Mouse (Mus musculus) stomach, embryonic 15.5 days (tissue): ENCODE results near the gene Bmp7. TPM values are rescaled to one million over a fixed set of nuclear protein-coding genes. Genes with fewer than 3 reads are reported as not detected.

ENCODE experiments used
- ATAC-seq: fragments of 200-750 bp; cut with Nextera tagmentation; 2 replicates; pipeline ENCODE4 v1.8.0; 2017; ENCODE audit warnings: low read depth, moderate number of reproducible peaks, moderate TSS enrichment; ENCODE audit not compliant: insufficient read depth, low FRiP score
- H3K27ac ChIP-seq: fragments of 300-500 bp; sonication (generic); 2 replicates; pipeline ENCODE4 v1.5.1; 2015; ENCODE audit warnings: mild to moderate bottlenecking, inconsistent platforms
- H3K27me3 ChIP-seq: fragments of 300-500 bp; sonication (generic); replicated peaks from 2 replicates; pipeline ENCODE4 v1.6.1; 2015; ENCODE audit warnings: inconsistent platforms
- H3K36me3 ChIP-seq: fragments of 300-500 bp; sonication (generic); 2 replicates; pipeline ENCODE4 v1.6.1; 2015; ENCODE audit warnings: inconsistent platforms
- H3K4me1 ChIP-seq: fragments of 300-500 bp; sonication (generic); 2 replicates; pipeline ENCODE4 v1.6.1; 2015; ENCODE audit warnings: inconsistent platforms
- H3K4me2 ChIP-seq: fragments of 300-500 bp; sonication (generic); 2 replicates; pipeline ENCODE4 v1.6.1; 2015; ENCODE audit warnings: mild to moderate bottlenecking, inconsistent platforms
- H3K4me3 ChIP-seq: fragments of 300-500 bp; sonication (generic); replicated peaks from 2 replicates; pipeline ENCODE4 v1.5.1; 2015; ENCODE audit warnings: inconsistent platforms
- H3K9ac ChIP-seq: fragments of 300-500 bp; sonication (generic); 2 replicates; pipeline ENCODE4 v1.6.1; 2015; ENCODE audit warnings: inconsistent platforms
- H3K9me3 ChIP-seq: fragments of 300-500 bp; sonication (generic); 2 replicates; pipeline ENCODE4 v1.6.1; 2016; ENCODE audit warnings: inconsistent platforms
- WGBS: fragments of 180-500 bp; shearing (Covaris S2); methylation state at CpG from one replicate; pipeline ENCODE4 v1.1.7; 2015; 5-methylcytosine and 5-hydroxymethylcytosine counted together
- polyA plus RNA-seq: library from polyadenylated mRNA; unstranded; fragments of >200 nt; fragmentation: Nextera tagmentation; extraction: Ambion mirVana; gene quantifications from 2 replicates; pipeline ENCODE4 v1.2.1, GENCODE M21; 2015

Bmp7 gene
- 22.9 and 27.1 TPM in 2 replicates for polyA plus RNA-seq

DNA sequence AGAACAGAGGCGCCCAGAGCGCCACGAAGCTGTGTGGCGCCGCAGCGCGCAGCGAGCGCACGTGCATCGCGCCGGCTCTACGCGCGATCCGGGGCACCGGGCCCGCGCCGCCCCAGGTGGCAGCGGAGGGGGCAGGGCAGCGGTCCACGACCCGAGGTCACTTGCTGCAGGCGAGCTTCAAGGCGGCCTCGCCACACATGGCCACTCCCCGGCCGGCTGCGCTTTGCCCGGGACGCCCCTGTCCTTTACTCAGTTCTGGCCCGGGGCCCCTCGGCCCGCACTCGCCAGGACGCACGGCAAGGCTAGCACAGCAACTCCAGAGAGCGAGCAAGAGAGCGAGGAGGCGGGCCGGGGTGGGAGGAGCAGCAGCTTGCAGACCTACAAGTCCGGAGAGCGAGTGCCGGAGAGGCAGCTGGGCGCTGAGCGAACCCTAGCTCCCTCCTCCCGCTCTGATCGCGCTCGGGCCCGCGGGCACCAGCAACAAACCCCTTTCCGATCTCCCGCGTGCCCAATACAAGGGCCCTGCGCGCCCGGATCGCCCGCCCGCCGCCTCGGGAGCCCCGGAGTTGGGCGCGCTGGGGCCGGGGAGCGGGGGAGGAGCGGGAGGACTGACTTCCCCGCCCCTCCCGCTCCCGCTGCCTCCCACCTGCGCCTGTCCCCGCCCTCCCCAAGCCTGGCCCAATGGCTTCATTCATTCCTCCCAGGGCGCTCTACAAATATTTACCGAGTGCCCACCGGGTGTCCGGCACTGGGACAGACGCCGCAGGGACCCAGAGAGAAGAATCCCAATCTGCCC, at the start of gene Bmp7:
Gene Bmp7, minus strand, starts transcription at position 319 of the 796 bp plus-strand sequence.
- peak within 1 kb of the TSS; percentile 62 for H3K9ac ChIP-seq
- H3K4me3 ChIP-seq = peak within 1 kb of the TSS; percentile 65
- H3K4me1 ChIP-seq = peaks cover 34% of the 10 kb centered on the region
- no peaks in the 10 kb centered on the region for H3K9me3 ChIP-seq
- H3K4me2 ChIP-seq = peak within 1 kb of the TSS; percentile 99
- H3K27ac ChIP-seq = peak within 1 kb of the TSS; percentile 85
- peak; percentile 75 for ATAC-seq
- no peaks in the 10 kb centered on the region for H3K36me3 ChIP-seq
- no peaks in the 10 kb centered on the region; the same call in 1 of the 2 replicates for H3K27me3 ChIP-seq
- under 1% methylated on average over 80 of the region's 82 CpGs for WGBS

DNA sequence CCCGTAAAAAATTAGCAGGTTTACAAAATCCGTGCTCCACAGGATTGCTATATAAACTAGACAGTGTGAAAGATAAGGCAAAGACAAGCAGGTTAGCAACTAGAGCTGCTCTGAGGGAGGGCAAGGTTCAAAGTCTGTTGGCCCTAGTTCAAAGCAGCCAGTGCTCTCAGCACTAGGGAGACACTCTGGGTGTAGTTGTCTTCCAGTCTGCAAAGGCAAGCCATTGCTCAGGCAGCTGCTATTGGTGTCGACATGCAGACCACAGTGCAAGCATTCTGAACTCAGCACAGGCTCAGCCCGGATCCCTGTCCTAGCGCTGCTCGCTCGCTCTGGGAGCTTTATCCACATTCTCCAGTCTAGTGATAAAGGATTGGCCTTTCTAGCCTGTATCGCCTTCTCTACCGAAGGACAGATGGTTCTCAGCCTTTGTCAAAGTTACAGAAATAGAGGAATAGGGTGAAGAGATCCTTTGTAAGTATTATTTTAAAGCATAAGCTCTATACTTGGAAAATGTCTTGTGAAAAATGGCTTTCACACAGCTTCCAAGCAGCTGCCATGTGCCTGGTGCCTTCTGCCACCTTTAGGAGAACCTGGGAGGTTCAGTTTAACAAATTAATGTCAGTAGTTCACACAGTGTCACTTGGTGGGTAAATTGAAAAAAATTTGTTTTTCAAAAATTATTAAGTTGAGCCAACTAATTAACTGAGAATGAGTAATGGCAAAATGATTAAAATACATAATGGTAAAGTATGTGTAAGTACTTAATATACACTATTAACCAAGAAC, 42.8 kb upstream of the Bmp7 start:
- Histone ChIP-seq H3K4me3 (no peak overlapping the region), H3K27ac (no peak overlapping the region), H3K9me3 (no peaks in the 10 kb centered on the region), H3K27me3 (no peaks in the 10 kb centered on the region), H3K36me3 (no peaks in the 10 kb centered on the region), H3K4me2 (no peak overlapping the region), H3K9ac (no peak overlapping the region), H3K4me1 (no peaks in the 10 kb centered on the region; the same call in 1 of the 2 replicates)
- ATAC-seq = no peak; the same call in 1 of the 2 replicates
- WGBS = 53% methylated on average over 9 of the region's 9 CpGs

DNA sequence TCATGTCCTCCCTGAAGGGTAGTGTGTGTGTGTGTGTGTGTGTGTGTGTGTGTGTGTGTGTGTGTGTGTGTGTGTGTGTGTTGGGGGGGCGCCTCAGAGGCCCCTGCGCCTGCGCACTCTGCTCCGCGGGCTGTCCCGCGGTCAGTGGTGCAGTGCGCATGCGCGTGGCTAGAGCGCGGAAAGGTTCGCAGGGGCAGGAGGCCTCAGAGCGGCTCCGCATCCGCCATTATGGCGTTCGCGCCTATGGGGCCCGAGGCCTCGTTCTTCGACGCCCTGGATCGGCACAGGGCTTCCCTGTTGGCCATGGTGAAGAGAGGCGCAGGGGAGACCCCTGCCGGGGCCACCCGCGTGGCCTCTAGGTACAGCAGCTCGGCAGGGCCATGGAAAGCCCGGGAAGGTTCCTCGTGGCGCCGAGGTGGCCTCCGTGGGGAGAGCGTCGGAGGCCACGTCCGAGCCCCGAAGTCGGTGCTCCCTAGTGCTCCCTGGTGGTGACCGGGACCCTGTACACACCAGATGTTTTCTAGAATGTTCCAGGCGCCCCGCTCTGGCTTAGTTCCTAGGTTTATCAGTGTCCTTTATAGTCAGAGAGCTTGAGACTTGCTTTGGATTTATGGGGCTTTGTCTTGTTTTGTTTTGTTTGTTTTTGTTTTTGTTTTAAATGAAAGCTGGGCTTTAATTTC, 39.7 kb upstream of the Bmp7 start:
- Histone ChIP-seq H3K4me2 (no peak overlapping the region), H3K36me3 (no peaks in the 10 kb centered on the region), H3K27me3 (no peaks in the 10 kb centered on the region), H3K27ac (no peak overlapping the region), H3K4me1 (peaks cover 7% of the 10 kb centered on the region), H3K9ac (no peak overlapping the region), H3K9me3 (no peaks in the 10 kb centered on the region), H3K4me3 (no peak overlapping the region)
- 92% methylated on average over 43 of the region's 43 CpGs for WGBS
- no peak for ATAC-seq

DNA sequence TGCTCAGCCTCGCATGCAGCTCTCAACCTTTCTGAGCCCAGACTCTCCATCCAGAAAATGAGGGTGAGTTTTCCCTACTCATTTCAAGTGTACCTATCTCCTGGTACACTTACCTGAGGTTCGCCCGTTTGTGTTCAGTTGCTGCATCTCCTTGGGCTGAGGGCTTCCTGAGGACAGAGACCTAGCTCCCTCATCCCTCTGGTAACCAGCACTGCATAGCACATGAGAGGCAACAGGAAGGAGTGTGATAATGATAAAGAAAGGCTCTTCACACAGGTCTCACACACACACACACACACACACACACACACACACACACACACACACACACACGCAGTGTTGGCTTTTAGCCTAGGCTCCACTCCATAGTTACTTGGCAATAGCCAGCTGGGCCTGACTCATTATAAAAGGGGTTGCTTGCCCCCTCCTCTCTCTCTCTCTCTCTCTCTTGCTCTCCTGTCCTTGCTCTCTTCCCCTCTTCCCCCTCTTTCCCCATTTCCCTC, 38.1 kb upstream of the Bmp7 start:
- WGBS = 62% methylated on average over 4 of the region's 4 CpGs

DNA sequence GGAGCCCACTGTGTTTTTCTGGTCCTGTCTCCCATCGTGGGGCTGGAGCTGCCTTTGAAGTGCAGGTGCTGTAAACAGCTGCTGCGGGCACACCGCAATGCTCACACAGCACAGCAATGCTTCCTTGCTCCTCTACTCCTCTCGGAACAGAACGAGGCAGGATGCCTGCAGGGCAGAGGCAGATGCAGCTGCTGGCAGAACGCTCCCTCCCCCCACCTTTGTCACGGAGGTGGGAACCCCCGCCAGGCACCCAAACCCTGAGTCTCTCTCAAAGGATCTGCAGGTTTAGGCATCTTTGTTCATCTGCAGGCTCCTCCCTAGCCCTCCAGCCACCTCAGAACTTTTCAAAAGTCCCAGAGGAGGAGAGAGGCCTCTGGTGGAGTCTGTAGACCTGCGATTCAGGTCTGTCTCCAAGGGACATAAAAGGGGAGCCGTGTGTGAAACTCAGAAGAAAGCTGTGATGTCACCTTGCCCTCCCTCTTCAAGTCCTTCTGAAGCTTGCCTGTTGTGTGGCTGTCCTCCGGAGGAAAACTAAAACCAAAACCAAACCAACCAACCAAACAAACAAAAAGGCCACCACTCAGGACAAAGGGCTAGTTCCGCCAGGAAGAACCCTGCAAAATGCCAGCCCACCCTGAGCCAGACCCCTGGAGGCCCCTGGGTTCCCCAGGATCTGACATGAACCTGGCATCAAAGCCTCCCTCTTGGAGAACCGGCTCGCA, 37.4 kb upstream of the Bmp7 start, which contains the start of gene Spo11:
Gene Spo11, plus strand, starts transcription at position 292 of the 722 bp plus-strand sequence.
- ATAC-seq = no peak; the same call in 1 of the 2 replicates
- peaks cover 7% of the 10 kb centered on the region for H3K4me1 ChIP-seq
- peak within 1 kb of the TSS; percentile 41; the same call in 1 of the 2 replicates for H3K27ac ChIP-seq
- no peak within 1 kb of the TSS for H3K9ac ChIP-seq
- WGBS = 26% methylated on average over 14 of the region's 14 CpGs
- peak within 1 kb of the TSS; percentile 31 for H3K4me2 ChIP-seq
- H3K4me3 ChIP-seq = no peak within 1 kb of the TSS
- no peaks in the 10 kb centered on the region for H3K27me3 ChIP-seq
- H3K9me3 ChIP-seq = no peaks in the 10 kb centered on the region
- no peaks in the 10 kb centered on the region for H3K36me3 ChIP-seq

More for the DNA sequence above, 38.1 kb upstream of the Bmp7 start:
- no peak overlapping the region for H3K4me2 ChIP-seq
- H3K36me3 ChIP-seq = no peaks in the 10 kb centered on the region
- no peak overlapping the region for H3K9ac ChIP-seq
- peaks cover 7% of the 10 kb centered on the region for H3K4me1 ChIP-seq
- no peak overlapping the region for H3K27ac ChIP-seq
- H3K4me3 ChIP-seq = no peak overlapping the region
- H3K27me3 ChIP-seq = no peaks in the 10 kb centered on the region
- no peaks in the 10 kb centered on the region for H3K9me3 ChIP-seq
- no peak for ATAC-seq

DNA sequence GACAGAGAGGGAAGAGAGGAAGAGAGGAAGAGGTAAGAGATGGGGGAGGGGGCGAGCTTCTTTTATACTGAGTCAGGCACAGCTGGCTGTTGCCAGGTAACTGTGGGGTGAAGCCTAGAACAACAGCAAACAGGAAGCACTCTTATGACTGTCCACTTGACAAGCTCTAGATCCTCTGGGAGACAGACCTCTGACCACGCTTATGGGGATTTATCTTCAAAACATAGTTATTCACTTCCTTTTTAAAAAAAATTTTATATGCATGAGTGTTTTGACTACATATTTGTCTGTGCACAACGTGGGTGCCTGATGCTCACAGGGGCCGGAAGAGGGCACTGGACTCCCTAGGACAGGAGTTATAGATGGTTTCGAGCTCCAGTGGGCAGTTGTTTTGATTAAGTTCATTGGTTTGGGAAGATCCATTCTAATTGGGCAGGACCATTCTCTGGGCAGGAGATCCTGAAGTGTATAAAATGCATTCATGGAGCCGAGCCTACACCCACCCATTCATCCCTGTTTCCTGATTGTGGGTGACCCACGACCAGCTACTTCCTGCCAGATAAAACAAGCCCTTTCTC, 36.6 kb upstream of the Bmp7 start:
- no peaks in the 10 kb centered on the region for H3K27me3 ChIP-seq
- no peak overlapping the region for H3K4me3 ChIP-seq
- no peak overlapping the region for H3K9ac ChIP-seq
- WGBS = 19% methylated on average over 7 of the region's 7 CpGs
- ATAC-seq = no peak
- H3K4me2 ChIP-seq = peak overlapping the region; percentile 31
- no peaks in the 10 kb centered on the region for H3K9me3 ChIP-seq
- H3K4me1 ChIP-seq = peaks cover 7% of the 10 kb centered on the region
- peak overlapping the region; percentile 41; the same call in 1 of the 2 replicates for H3K27ac ChIP-seq
- H3K36me3 ChIP-seq = no peaks in the 10 kb centered on the region

DNA sequence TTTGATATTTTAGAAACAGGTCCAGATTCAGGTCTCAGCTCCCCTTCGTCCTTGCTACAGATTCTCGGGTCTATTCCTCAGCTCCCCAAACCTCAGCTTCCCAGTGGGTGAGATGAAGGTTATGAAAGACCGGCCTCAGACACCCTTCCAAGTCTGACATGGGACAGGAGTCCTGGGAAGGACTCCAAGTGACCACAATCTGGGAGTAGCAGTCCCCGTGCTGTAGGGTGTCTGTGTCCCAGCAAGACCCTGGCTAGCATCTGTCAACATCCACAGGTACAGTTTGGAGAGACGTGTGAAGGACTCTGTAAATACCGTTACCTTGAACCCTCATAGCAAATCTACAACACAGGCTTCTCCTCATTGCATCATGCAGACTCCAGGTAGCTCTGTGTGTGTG, 35.0 kb upstream of the Bmp7 start:
- H3K4me3 ChIP-seq = no peak overlapping the region
- no peak overlapping the region for H3K27ac ChIP-seq
- H3K4me2 ChIP-seq = no peak overlapping the region
- H3K27me3 ChIP-seq = no peaks in the 10 kb centered on the region
- no peaks in the 10 kb centered on the region for H3K36me3 ChIP-seq
- no peak for ATAC-seq
- 88% methylated on average over 6 of the region's 6 CpGs for WGBS
- H3K4me1 ChIP-seq = peaks cover 7% of the 10 kb centered on the region
- no peak overlapping the region for H3K9ac ChIP-seq
- H3K9me3 ChIP-seq = no peaks in the 10 kb centered on the region

DNA sequence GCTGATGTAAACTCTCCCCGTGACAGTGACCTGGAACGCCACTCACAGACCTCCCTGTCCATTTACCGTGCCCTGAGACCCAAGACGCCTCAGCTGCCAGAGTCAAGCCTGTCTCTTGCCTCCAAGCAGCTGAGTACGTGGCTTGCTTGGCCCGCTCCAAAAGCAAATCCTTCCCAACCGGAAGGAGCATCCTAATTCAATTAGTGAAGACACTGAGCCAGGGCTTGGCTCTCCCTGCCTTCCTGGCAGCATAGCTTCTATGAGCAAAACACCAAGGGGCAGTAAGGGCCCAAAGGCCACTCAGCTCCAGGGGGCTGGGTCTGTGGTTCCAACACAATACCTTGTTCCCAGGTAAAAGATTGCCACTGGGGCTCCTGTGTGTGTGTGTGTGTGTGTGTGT, 34.6 kb upstream of the Bmp7 start:
- no peaks in the 10 kb centered on the region for H3K9me3 ChIP-seq
- H3K4me1 ChIP-seq = peaks cover 7% of the 10 kb centered on the region
- no peaks in the 10 kb centered on the region for H3K36me3 ChIP-seq
- H3K27ac ChIP-seq = no peak overlapping the region
- ATAC-seq = no peak
- no peak overlapping the region for H3K9ac ChIP-seq
- 36% methylated on average over 7 of the region's 7 CpGs for WGBS
- no peaks in the 10 kb centered on the region for H3K27me3 ChIP-seq
- no peak overlapping the region for H3K4me3 ChIP-seq
- H3K4me2 ChIP-seq = no peak overlapping the region

DNA sequence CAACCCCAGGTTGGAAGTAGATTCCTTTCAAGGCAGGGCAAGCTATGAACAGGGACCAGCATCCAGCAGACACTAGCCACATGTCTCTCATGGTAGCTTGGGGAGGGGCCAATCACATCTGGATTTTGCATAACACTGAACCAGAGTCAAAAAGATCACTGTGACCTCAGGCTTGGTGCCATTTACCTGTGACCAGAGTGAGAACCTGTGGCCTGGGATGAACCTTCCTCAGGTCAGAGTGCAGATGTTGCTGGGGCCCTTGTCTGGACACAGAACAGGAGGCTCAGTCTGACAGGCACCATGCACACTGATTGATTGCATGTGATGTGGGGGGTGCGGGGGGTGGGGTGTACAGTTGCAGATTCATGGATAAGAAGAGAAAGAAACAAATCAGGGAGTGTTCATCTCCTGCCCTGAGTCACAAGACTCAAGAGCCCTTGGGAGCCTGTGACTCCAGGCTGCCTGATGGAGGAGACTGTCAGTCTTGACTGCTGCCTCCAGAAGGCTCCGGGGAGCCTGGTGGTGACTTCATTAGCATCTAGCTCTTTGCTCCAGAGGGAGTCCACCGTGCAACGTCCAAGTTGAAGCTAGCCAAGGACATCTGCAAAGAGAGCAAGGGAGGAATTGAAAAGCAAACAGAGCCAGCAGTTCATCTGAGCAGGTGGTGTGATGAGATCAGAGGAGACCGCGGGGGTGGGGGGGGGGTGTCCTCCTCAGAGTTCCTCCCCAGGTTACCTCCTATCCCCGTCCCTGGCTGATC, 33.9 kb upstream of the Bmp7 start:
- Histone ChIP-seq H3K4me3 (no peak overlapping the region), H3K36me3 (no peaks in the 10 kb centered on the region), H3K9me3 (no peaks in the 10 kb centered on the region), H3K4me2 (no peak overlapping the region), H3K27ac (no peak overlapping the region), H3K27me3 (no peaks in the 10 kb centered on the region), H3K4me1 (peaks cover 7% of the 10 kb centered on the region), H3K9ac (no peak overlapping the region)
- WGBS = 20% methylated on average over 7 of the region's 7 CpGs
- ATAC-seq = no peak

DNA sequence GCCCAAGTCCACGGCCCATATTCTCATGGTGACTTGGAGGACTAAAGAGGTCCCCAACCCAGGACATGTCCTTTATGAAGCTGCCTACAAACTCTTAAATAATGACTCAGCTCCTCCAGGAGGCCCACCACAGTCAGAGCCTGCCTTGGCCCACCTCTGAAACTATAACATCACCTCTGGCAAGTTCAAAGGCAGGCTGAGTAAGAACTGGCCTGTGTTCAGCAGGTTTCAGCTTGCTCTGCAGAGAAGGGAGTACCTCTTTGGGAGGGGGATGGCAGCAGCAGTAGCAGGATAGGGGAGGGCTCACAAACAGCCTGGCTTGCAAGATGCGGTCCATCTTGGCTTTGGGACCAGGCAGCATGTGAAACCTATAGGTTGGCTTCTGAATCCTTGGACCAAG, 31.7 kb upstream of the Bmp7 start:
- no peaks in the 10 kb centered on the region for H3K36me3 ChIP-seq
- H3K4me2 ChIP-seq = no peak overlapping the region
- H3K9me3 ChIP-seq = no peaks in the 10 kb centered on the region
- no peak for ATAC-seq
- H3K9ac ChIP-seq = no peak overlapping the region
- H3K27me3 ChIP-seq = no peaks in the 10 kb centered on the region
- WGBS = 81% methylated on average over 2 of the region's 2 CpGs
- H3K4me3 ChIP-seq = no peak overlapping the region
- no peak overlapping the region for H3K27ac ChIP-seq
- H3K4me1 ChIP-seq = no peaks in the 10 kb centered on the region
